Mouse (Mus musculus) megakaryocyte, embryonic 14.5 days (primary cell): ENCODE measurements around the gene Btf3l4.

Experiments used
- FLI1 ChIP-seq: IDR thresholded peaks from 2 replicates; pipeline ENCODE4 v1.6.1; 2012; ENCODE audit warnings: low read length, inconsistent platforms, mixed read lengths
- GATA1 ChIP-seq: IDR thresholded peaks from 3 replicates; pipeline ENCODE4 v1.6.1; 2012; ENCODE audit warnings: mixed read lengths, low read length, inconsistent platforms, borderline replicate concordance

- TF ChIP-seq FLI1, result no peak
- no peak for TF ChIP-seq GATA1
Measured at GRCm38 (mm10) chr4:108811550-108811949, 21.9 kb downstream of the Btf3l4 start.
